Mouse (Mus musculus) ovary, postnatal 14 days (tissue): ENCODE measurements around the gene Pdzk1.

Experiments used
- DNase-seq: peaks from one replicate; pipeline ENCODE4 v3.0.0; 2022; ENCODE audit warnings: low spot score

The Pdzk1 gene

DNA sequence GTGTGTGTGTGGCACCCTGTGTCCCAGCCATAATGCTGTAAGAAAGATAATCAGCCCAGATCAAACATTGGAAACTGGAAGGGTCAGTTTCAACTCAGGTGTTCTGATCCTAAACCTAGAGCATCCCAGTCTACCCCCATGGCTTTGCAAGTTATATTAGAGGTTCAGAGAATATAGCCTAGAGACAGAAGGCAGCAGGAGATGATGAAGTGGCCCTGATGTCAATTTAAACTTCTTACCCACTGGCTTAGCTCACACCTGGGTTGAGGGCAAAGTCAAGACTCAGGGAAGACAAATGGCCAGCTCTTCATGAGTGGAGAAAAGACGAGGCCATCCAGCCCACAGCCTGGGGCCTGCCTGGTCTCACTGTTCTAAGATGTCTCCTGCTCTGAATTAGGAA is at the start of gene Pdzk1, which contains the start of gene Cd160:
Pdzk1 (plus strand) TSS at position 301 of the 400 bp plus-strand sequence.
Cd160 (minus strand) TSS at position 368 of the 400 bp plus-strand sequence.
- no peak for DNase-seq

DNA sequence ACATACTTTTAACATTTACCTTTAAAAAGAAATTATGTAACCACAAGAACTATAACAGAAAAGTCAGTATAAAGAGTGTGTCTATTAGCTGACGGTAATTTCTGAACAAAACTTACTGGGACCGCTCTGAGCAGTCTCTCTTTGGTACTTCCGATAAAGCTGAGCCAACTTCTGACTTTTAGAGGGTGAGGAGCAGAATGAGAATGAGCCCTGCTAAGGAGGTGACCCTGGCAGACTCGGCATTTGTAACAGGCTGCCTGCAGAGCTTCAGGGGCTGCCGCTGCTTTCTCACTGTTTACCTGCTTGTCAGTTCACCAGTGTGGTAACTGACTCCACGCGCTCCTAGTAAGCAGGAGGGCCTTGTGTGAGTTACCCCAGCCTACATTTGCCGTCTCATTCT is 46.8 kb upstream of the Pdzk1 start:
- DNase-seq = no peak

DNA sequence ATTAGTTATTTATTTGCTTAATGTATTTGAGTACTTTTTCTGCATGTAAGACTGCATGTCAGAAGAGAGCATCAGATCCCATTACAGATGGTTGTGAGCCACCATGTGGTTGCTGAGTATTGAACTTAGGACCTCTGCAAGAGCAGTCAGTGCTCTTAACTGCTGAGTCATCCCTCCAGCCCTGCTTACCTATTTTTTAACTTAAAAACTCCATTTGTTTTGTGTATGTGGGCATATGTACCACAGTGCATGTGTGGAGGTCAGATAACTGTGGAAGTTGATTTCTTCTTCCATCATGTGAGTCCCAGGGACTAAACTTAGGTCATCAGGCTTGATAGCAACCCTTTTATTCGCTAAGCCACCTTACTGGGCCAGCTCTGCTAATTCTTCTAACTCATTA is 41.3 kb upstream of the Pdzk1 start:
- DNase-seq = no peak

GRCm38 (mm10) chr3:96788506-96788905 is 40.6 kb upstream of the Pdzk1 start:
- no peak for DNase-seq

DNA sequence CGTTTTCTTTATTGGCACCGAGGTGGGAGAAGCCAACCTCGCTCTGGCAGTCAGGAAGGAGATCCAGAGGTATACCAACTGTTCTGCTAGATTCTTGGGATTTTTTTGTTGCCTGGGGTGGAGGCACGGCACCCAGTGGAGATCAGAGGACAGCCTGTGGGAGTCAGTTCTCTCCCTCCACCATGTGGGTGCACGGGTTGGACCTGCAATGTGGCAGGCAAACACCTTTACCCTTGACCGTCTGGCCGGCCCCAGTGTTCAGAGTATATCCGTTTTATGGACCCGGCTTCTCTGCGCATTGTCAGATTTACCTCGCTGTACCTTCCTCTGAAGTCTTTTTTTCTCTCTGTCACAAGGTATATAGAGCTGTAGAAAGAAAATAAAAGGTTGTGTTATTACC is 28.8 kb upstream of the Pdzk1 start:
- no peak for DNase-seq

- no peak for DNase-seq
Measured at GRCm38 (mm10) chr3:96802214-96802613, 26.9 kb upstream of the Pdzk1 start.

- DNase-seq = no peak
Measured at GRCm38 (mm10) chr3:96808136-96808535, 20.9 kb upstream of the Pdzk1 start.

GRCm38 (mm10) chr3:96808651-96809050 is 20.4 kb upstream of the Pdzk1 start:
- DNase-seq = no peak

GRCm38 (mm10) chr3:96811232-96811631 is 17.9 kb upstream of the Pdzk1 start:
- DNase-seq = no peak

DNA sequence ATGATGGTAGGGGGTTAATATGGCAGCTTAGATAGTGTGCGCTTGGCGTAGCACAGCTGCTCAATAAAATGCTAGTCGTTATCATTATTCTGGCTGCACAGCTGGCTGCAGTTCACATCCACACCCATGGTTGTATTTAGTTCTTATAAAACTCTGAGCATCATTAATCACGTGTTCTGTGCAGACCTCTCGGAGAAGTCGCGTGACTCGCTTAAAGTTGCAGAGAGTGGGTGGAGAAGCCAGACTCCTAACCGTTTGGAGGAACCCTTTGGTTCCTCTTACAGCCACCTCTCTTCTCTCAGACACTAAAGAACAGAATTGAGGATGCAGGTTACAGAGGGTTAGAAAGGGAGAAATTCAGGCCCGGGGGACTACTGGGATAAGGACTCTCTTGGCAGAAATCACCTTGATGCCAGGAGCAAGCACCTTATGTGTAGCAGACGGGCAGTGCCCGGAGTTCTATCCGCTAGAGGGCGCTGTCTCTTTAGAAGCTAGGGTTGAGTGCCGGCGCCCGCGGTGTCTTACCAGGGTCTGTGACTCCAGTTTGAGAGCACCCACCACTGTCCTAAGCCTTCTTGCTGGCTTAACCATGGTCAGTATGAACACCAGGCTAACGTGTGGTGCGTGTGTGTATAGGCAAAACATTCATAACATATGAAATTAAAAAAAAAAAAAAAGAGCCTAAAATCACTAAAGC is 16.5 kb upstream of the Pdzk1 start:
- peak; percentile 67 for DNase-seq

GRCm38 (mm10) chr3:96813106-96813505 is 16.0 kb upstream of the Pdzk1 start:
- DNase-seq = no peak

DNA sequence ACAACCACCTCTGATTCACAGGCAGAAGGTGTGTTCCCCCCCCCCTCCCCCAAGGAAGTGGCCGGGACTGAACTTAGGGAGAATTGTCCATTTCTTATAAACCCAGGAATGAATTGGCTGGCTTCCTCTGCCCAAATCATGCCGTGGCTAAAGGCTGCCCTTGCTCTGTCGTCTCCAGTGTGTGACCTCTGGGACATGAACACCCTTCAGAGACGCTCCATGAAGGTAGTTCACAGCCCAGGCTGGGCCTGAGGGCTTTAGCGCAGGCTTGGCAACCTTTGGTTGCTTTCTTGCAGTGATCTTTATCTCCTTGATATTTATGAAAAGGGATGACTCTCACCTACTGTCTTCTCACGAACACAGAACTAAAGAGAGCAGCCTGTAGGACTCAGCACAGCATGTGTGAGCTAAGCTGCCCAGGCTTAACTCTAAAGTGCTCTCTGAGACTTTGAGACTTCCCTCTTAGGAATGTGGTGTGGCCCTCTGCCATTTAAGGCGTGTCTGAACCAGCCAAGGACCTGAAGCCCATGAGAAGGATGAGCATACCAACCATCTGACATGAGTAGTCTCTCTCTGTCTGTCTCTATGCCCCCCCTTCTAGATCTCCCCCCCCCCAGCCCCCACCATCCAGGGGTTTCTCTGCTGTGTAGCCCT is 15.4 kb upstream of the Pdzk1 start:
- DNase-seq = no peak

DNA sequence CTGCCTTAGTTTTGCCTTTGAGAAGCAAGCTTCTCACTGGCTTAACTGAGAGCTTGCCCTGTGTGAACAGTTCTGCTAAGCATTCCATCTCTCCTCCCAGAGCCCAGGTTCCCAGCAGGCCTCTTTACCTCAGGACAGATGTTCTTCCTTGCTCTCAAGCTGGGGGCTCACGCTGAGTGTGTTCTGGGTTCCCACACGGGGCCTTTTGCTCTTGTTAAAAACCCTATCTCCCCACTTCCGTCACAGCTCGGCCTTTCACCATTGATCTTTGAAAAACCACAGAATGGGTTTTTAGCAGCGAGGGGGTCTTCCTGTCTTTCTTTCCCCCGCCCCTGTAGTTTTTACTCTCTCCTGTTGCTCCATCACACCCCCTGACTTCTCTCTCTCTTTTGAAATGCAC is 14.7 kb upstream of the Pdzk1 start:
- DNase-seq = no peak

- DNase-seq = no peak
Measured at GRCm38 (mm10) chr3:96820116-96820915, 8.8 kb upstream of the Pdzk1 start.

GRCm38 (mm10) chr3:96821581-96821980 is 7.5 kb upstream of the Pdzk1 start:
- no peak for DNase-seq

DNA sequence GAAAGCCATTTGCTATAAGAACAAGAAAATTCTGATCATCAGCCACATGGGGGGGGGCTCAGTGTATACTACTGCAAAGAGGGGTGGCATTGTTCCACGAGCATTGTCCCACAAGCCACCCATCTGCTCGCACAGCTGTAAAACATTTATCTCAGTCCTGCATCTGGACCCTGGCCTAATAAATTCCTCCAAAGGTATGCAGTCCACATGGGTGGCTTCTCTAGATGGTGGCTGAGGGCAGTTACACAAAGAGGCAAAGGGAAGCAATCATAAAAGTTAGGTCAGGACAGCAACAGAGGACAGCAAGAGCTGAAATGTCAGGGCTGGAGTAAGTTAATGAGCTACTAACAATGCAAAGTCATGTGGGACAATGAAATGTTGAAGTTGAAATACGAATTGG is 5.4 kb upstream of the Pdzk1 start:
- DNase-seq = no peak

- DNase-seq = no peak
Measured at GRCm38 (mm10) chr3:96824614-96825013, 4.5 kb upstream of the Pdzk1 start.

DNA sequence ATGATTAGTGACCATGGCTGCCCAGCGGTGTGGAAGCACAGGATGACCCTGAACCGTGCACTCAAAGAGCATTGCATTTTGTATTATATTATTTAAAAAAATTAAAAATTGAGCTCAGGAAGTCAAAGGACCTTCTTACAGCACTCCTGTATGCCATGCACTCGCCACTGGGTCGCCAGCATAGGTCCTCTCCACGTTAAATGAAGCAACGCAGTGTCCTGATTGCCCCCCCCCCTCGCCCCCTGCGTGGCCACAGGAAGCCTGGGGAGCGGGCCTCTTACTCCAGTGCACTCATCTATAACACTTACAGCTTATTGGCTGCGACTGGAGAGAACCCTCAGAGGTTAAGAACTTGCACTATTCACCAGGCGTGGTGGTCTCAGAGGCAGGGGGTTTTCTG is 3.8 kb upstream of the Pdzk1 start:
- DNase-seq = no peak

- no peak for DNase-seq
Measured at GRCm38 (mm10) chr3:96828308-96828864, 698 bp upstream of the Pdzk1 start.

DNA sequence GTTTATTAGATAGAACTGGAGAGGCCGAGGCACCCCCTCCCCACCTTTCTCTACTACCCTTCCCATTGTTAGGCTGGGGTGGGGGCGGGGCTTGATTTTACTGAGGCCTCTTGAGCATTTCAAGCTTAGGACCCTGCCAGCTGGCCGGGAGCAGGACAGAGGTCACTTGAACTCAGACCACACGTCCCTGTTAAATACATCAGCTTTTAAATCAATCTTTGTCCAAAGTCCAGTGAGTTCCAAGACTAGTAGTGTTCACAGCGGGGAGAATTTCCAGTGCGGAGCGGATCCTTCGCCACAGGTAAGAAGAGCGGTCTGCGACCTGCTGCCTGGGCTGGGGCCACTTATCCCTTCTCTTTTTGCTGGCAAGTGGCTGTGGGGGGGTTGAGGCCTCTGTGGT is 772 bp downstream of the Pdzk1 start:
- no peak for DNase-seq

- DNase-seq = no peak
Measured at GRCm38 (mm10) chr3:96832930-96833329, 3.8 kb downstream of the Pdzk1 start.

- DNase-seq = no peak
Measured at GRCm38 (mm10) chr3:96834587-96835348, 5.7 kb downstream of the Pdzk1 start.
